Mouse (Mus musculus): Measurements from ENCODE around the gene Slc35g3.

Gene Slc35g3

DNA sequence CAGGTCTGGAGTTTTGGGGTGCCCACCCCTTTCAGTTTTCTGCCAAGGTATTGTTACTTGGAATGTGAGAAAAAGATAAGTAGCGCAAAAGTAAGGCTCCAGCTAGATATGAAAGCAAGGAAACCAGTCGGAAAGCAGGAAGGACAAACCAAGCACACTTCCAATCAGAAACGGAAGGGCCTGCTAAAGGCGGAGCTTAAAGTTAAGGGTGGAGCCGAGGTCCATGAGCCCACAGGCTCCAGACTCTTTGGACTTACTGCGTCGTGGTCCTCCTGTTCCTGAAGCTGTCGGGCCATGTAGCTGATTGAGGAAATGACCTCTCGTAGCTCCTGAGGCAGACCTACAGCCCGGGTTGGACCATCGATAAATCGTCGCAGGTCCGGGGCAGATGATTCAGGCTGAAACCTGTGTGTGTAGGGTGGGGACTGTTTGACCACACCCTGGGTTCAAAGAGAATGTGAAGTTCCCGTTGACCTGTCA, 23.1 kb upstream of the Slc35g3 start:
- DNase-seq: no peak

- DNase-seq: no peak
Observed at GRCm38 (mm10) chr11:69781828-69782227, 20.1 kb upstream of the Slc35g3 start.

DNA sequence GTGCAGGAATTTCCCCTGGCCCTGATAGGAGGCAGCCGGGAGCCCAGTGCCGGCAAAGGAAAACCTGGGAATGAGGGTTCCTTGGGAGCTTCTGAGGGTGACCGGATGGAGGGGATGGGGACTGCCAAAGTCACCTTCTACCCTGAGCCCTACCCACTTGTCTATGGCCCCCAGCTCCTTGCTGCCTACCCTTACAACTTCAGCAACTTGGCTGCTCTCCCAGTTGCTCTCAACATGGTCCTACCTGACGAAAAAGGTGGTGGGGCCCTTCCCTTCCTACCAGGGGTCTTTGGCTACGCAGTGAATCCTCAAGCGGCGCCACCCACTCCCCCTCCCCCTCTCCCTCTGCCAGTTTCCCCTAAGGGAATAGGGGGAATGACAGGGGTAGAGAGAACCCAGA, 17.2 kb upstream of the Slc35g3 start:
- no peak for DNase-seq

- DNase-seq: no peak
Observed at GRCm38 (mm10) chr11:69778258-69778982, 16.7 kb upstream of the Slc35g3 start.

- no peak for DNase-seq
Observed at GRCm38 (mm10) chr11:69777504-69778257, 15.9 kb upstream of the Slc35g3 start.

GRCm38 (mm10) chr11:69776488-69776887, 14.7 kb upstream of the Slc35g3 start:
- DNase-seq: no peak

- no peak for DNase-seq
Observed at GRCm38 (mm10) chr11:69775716-69776115, 13.9 kb upstream of the Slc35g3 start.

DNA sequence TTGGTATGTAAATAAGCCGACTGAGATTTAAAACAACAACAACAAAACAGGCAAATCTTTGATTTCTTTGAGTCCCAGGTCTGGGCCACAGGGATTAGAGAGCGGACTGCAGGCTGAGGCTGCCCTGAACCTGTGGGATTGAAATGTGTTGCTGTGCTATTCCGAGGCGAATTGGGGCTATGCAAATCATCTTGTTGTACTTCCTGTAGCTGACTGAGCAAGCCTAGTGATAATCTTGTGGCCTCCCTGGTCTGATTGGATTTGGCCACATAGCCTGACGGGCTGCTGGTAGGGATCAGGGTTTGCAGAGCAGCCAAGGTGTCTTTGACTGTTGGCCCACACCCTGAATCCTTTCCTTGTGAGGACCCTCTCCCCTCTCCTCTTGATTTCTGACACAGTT, 13.2 kb upstream of the Slc35g3 start:
- DNase-seq: no peak

DNA sequence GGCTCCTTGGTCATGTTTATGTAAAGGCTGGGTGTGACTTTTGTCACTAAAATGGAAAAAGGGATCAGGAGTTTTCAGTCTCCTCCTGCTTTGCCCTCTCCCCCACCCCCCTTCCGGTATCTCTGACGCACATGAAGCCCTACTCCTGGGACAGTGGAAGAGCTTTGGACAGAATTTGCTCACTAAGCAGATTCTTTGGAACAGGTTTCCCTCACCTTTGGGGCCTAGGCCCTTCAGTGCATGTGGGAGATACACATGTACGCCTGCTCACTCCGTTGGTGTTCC, 5.8 kb upstream of the Slc35g3 start:
- no peak for DNase-seq

DNA sequence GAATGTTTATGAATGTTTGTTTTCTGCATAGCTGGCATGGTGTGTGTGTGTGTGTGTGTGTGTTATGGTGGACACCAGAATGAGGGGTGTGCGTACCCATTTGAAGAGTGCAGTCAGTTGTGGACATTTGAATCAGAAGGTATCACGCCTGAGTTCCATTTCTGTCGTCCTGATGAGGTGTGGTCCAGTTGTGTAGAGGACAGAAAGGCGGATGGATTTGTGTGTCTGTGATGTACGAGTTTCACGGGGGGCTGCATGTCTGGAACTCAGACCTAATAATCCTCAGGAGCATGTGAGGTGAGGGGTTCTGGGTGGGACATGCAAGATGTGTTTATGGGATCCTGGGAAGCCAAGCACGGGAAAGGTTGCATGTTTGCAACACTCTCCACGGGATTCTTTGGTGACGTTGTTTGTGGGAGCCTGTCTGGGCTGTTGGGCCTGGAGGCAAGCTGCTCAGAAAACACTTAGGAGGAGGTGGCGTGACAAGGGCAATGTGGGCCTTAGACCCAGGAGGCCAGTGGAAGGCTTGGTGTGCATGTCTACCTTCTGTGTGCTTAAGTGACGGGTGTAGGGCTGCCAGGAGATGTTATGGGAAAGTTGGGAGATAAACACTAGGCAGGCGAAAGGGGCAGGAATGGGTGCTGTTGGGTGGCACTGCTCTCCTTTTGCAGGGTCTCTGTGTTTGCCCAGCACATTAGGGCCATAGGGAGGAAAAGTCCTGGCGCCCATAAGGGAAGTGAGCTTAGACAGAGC, 5.3 kb upstream of the Slc35g3 start:
- no peak for DNase-seq

DNA sequence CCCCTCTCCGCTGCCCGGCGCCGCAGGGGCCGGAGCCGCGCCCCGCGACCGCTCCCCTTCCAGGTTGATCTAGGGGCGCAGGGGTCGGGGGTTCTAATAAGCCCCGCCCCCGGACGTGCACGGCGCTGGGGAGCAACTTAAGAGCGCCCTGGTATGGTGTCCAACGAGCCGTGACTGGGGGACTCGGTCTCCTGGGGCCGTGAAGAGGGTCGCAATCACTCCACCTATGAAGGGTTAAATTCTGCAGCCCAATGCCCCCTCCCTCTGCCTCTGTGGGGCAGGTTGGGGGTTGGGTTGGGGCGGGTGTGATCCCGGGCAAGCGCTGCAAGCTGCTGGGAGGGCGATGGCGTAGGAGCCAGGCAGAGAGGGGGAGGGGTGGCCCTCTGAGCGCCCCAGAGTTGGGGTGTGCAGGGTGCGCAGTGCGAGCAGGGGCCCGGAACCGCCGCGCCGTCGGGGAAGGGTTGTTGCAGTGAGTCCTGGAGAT, 4.4 kb upstream of the Slc35g3 start:
- peak; percentile 91 for DNase-seq

GRCm38 (mm10) chr11:69765221-69766125, 3.7 kb upstream of the Slc35g3 start, which contains the start of gene Zbtb4:
Zbtb4 (plus strand) TSS chr11:69765912.
- peak; percentile 55 for DNase-seq

- DNase-seq: no peak
Observed at GRCm38 (mm10) chr11:69763551-69763950, 1.8 kb upstream of the Slc35g3 start.

- no peak for DNase-seq
Observed at GRCm38 (mm10) chr11:69760901-69761200, 917 bp downstream of the Slc35g3 start.

DNA sequence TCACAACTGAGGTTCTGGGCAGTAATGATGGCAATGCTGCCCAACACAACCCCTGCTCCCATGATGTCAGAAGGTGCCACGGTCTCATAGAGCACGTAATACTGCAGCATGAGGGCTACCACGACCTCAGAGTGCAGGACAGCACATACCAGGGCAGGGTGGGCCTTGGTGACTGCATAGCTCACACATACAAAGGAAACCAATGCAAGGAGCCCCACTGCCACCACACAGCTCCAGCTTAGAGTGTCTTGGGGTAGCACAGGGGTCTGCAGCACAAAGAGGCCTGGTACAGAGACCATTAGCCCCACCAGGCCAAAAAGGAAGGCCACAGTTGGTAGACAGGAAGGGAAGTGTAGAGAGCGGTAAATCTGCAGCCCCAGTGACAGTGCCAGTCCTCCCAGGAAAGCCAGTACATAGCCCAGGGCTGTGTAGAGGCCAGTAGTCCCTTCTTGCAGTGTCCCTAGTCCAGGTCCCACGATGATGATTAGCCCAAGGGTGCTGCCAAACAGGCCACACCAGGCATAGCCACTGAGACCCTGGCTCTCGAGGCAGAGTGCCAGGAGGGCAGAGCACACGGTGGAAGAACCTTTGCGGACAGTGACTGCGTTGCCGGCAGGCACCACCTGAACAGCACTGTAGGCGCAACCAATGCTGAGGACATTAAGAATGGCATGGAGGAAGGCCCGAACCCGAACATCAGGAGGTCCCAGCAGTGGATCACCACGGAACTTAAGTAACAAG, 1.4 kb downstream of the Slc35g3 start:
- DNase-seq: no peak

GRCm38 (mm10) chr11:69758971-69759721, 2.6 kb downstream of the Slc35g3 start:
- DNase-seq: peak; percentile 57

GRCm38 (mm10) chr11:69758478-69758970, 3.2 kb downstream of the Slc35g3 start, which contains the start of gene Polr2a:
Polr2a (minus strand) TSS chr11:69758637.
- DNase-seq: peak; percentile 97

- DNase-seq: peak; percentile 97
Observed at GRCm38 (mm10) chr11:69758090-69758456, 3.7 kb downstream of the Slc35g3 start.

- no peak for DNase-seq
Observed at GRCm38 (mm10) chr11:69757303-69758089, 4.3 kb downstream of the Slc35g3 start.

DNA sequence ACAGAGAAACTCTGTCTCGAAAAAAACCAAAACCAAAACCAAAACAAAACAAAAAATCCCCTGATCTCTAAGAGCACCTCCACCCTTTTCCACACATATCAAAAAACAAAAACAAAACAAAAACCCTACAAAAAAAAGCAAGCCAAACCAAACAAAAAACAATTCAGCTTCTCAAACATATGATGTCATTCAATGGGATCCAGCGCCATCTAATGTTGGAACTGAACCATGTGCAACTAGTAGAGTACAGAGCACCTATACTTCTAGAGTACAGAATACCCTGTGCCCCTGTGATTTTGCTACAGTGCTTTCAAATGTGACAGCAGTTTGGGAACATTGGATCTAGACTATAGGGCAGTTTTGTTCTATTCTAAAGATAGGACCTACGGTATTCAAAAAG, 7.1 kb downstream of the Slc35g3 start:
- DNase-seq: peak; percentile 26

Measured in thymus, postnatal 25 days (tissue).